Mouse (Mus musculus) thymus, adult 2 months (tissue): ENCODE data around the gene Pik3r6.

Experiments used
- CTCF ChIP-seq: fragments of 200-500 bp; IDR thresholded peaks from 2 replicates; pipeline ENCODE4 v1.5.1; 2012; ENCODE audit warnings: mild to moderate bottlenecking, control low read depth, low read length, moderate library complexity, borderline replicate concordance; ENCODE audit not compliant: control insufficient read depth, poor library complexity, insufficient read depth; ENCODE audit errors: extremely low read depth
- POLR2A ChIP-seq: fragments of 200-500 bp; IDR thresholded peaks from 2 replicates; pipeline ENCODE4 v1.6.1; 2012; ENCODE audit warnings: mild to moderate bottlenecking, low read length, control low read depth, moderate library complexity; ENCODE audit not compliant: control insufficient read depth, poor library complexity, insufficient read depth; ENCODE audit errors: extremely low read depth

- TF ChIP-seq POLR2A (no peak), CTCF (no peak)
Measured at GRCm38 (mm10) chr11:68519815-68520214, 17.0 kb downstream of the Pik3r6 start.
